Mouse (Mus musculus) heart, embryonic 13.5 days (tissue): Measurements from ENCODE around the gene Rasgef1b. TPM values are rescaled to one million over a fixed set of nuclear protein-coding genes. Genes with fewer than 3 reads are reported as not detected.
A peak's percentile ranks its signal among the peaks of the same experiment; 100 is the strongest.

Experiments used
- ATAC-seq: fragments of 200-750 bp; cut with Nextera tagmentation; 2 replicates; pipeline ENCODE4 v1.8.0; 2017; ENCODE audit warnings: moderate TSS enrichment; ENCODE audit not compliant: insufficient number of reproducible peaks, low FRiP score, low TSS enrichment; ENCODE audit errors: extremely low read depth
- H3K27ac ChIP-seq: fragments of 300-500 bp; sonication (generic); replicated peaks from 2 replicates; pipeline ENCODE4 v1.5.1; 2015; ENCODE audit warnings: moderate library complexity, mild to moderate bottlenecking, inconsistent platforms
- H3K27me3 ChIP-seq: fragments of 300-500 bp; sonication (generic); replicated peaks from 2 replicates; pipeline ENCODE4 v1.6.1; 2015; ENCODE audit warnings: mild to moderate bottlenecking, inconsistent platforms
- H3K36me3 ChIP-seq: fragments of 300-500 bp; sonication (generic); 2 replicates; pipeline ENCODE4 v1.6.1; 2015; ENCODE audit warnings: mild to moderate bottlenecking, inconsistent platforms
- H3K4me1 ChIP-seq: fragments of 300-500 bp; sonication (generic); 2 replicates; pipeline ENCODE4 v1.6.1; 2015; ENCODE audit warnings: inconsistent platforms
- H3K4me2 ChIP-seq: fragments of 300-500 bp; sonication (generic); 2 replicates; pipeline ENCODE4 v1.6.1; 2015; ENCODE audit warnings: inconsistent platforms, mild to moderate bottlenecking, moderate library complexity
- H3K4me3 ChIP-seq: fragments of 300-500 bp; sonication (generic); 2 replicates; pipeline ENCODE4 v1.5.1; 2015; ENCODE audit warnings: moderate library complexity, mild to moderate bottlenecking, inconsistent platforms
- H3K9ac ChIP-seq: fragments of 300-500 bp; sonication (generic); 2 replicates; pipeline ENCODE4 v1.6.1; 2015; ENCODE audit warnings: inconsistent platforms, mild to moderate bottlenecking, moderate library complexity
- H3K9me3 ChIP-seq: fragments of 300-500 bp; sonication (generic); 2 replicates; pipeline ENCODE4 v1.6.1; 2016; ENCODE audit warnings: inconsistent platforms
- WGBS: fragments of 180-500 bp; shearing (Covaris S2); methylation state at CpG from one replicate; pipeline ENCODE4 v1.1.7; 2015; ENCODE audit warnings: mixed read lengths; 5-methylcytosine and 5-hydroxymethylcytosine counted together
- polyA plus RNA-seq: library from polyadenylated mRNA; unstranded; fragments of >200 nt; fragmentation: Nextera tagmentation; extraction: Ambion mirVana; gene quantifications from 2 replicates; pipeline ENCODE4 v1.2.1, GENCODE M21; 2015

Rasgef1b gene
- polyA plus RNA-seq, 1 experiment from 2014 or later = 36.7 TPM

DNA sequence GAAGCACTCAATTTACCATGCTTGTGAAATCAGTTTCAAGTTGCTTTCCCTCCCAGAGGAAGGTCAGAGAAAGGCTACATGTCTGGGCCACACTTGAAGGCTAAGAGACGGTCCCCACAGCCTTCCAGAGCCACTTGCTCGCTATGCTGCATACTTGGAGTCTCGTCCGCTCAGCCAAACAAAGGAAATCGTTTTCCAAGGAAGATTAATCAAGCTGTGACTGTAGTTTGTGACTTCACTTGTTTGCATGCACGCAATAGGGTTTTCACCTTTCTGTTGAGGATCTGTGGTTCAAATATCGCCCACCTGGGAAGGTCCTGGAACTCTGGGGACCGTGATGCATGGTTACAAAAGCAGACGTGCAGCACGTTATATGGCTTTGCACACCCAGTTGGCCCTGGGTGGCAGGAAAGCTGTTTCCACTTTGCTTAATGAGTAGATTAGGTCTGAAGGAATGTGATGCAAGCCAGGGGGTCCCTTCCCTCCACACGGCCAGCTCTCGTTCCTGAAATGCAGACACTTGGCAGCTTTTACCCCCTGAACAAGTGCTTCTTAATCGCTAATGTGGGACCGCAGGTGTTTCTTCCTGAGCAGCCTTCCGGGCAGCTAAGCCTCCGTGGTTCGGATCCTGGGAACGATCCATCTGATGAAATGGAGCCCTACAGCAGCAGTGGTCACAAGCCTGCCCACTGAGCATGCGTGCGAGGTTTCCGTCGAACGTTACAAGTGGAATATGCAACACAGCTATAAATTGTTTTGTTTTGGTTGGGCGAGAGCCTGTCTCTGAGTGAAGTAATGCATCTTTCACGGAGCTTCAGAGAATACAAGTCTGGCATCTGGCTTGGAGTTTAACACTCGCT is 537.7 kb downstream of the Rasgef1b start:
- Histone ChIP-seq H3K4me3 (no peak overlapping the region), H3K4me2 (peak overlapping the region; percentile 33), H3K9me3 (no peaks in the 10 kb centered on the region), H3K4me1 (peaks cover 11% of the 10 kb centered on the region), H3K27ac (0 out of 2 replicates have a peak overlapping the region, but pooled peaks have one; percentile 26), H3K9ac (no peak overlapping the region), H3K27me3 (no peaks in the 10 kb centered on the region), H3K36me3 (no peaks in the 10 kb centered on the region)
- no peak for ATAC-seq
- WGBS = 51% methylated on average over 26 of the region's 26 CpGs

GRCm38 (mm10) chr5:99183637-99184036 is 545.2 kb downstream of the Rasgef1b start:
- Histone ChIP-seq H3K9me3 (peaks cover 5% of the 10 kb centered on the region), H3K27me3 (no peaks in the 10 kb centered on the region), H3K4me2 (no peak overlapping the region), H3K27ac (no peak overlapping the region), H3K4me1 (no peaks in the 10 kb centered on the region), H3K9ac (no peak overlapping the region), H3K4me3 (no peak overlapping the region), H3K36me3 (no peaks in the 10 kb centered on the region)
- ATAC-seq = no peak
- whole genome bisulfite sequencing = 78% methylated on average over 7 of the region's 7 CpGs

DNA sequence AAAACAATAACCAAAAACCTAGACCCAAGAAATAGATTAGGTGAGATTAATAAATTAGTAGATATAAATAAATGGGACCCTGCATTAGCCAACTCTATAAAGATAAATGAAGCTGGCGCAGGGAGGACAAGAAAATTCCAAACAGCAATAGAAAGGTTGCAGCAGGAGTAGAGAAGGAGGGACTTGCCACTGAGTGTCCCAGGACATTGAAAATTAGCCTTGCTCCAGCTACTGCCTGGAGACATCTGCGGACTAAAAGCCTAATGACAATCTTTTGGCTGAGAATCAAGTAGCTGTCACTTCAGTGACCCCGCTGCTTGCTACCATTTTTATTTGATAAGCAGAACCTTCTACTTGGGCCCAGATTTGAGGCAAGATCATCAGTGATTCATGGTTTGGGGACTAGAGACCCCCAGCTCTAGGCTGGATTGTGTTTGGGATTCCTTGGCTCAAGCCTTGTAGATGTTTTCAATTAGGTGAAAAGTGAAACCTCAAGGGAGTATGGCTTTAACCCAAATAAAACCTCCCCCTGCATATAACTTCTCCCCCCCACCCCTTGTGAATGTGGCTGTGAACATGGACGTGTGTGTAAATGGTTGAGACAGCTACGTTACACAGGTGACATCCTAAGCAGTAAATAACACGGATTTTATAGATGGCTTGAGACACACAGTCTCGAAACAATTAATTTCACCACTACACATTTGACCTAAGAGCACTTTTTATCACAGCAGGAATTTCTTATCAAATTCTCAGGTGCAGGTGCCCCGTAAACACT is 554.1 kb downstream of the Rasgef1b start:
- Histone ChIP-seq H3K9me3 (peaks cover 11% of the 10 kb centered on the region), H3K4me1 (peaks cover 7% of the 10 kb centered on the region; the same call in 1 of the 2 replicates), H3K4me3 (no peak overlapping the region), H3K4me2 (no peak overlapping the region), H3K27ac (no peak overlapping the region), H3K27me3 (no peaks in the 10 kb centered on the region), H3K9ac (no peak overlapping the region), H3K36me3 (no peaks in the 10 kb centered on the region)
- 56% methylated on average over 8 of the region's 8 CpGs for WGBS
- no peak for ATAC-seq

- H3K4me2 ChIP-seq = no peak overlapping the region
- no peak overlapping the region for H3K9ac ChIP-seq
- H3K36me3 ChIP-seq = no peaks in the 10 kb centered on the region
- peaks cover 4% of the 10 kb centered on the region; the same call in 1 of the 2 replicates for H3K4me1 ChIP-seq
- no peak for ATAC-seq
- WGBS = 55% methylated on average over 4 of the region's 4 CpGs
- H3K27me3 ChIP-seq = no peaks in the 10 kb centered on the region
- no peak overlapping the region for H3K27ac ChIP-seq
- no peak overlapping the region for H3K4me3 ChIP-seq
- H3K9me3 ChIP-seq = no peaks in the 10 kb centered on the region
Observed at GRCm38 (mm10) chr5:99169836-99170235, 559.0 kb downstream of the Rasgef1b start.

DNA sequence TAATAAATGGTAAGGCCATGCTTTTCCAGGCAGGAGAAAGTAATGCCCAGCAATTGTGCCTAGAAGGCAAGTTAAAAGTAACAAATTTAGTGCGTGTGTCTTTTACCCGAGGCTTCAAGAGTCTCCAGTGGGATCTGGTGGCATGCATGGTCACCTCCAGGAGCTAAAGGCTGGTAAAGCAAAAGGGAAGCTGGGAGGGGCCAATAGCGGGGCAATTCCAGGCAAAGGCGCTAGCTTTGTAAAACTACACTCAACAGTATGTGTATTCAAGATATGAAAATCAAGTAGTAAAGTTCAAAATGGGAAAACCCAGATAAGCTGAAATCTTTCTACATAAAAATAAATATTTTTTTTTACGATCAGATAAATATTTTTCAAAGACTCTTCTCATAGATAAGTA is 561.1 kb downstream of the Rasgef1b start:
- H3K4me1 ChIP-seq = no peaks in the 10 kb centered on the region
- WGBS = 73% methylated on average over 5 of the region's 5 CpGs
- no peak overlapping the region for H3K4me2 ChIP-seq
- H3K9me3 ChIP-seq = no peaks in the 10 kb centered on the region
- no peaks in the 10 kb centered on the region for H3K36me3 ChIP-seq
- H3K4me3 ChIP-seq = no peak overlapping the region
- no peaks in the 10 kb centered on the region for H3K27me3 ChIP-seq
- ATAC-seq = no peak
- no peak overlapping the region for H3K27ac ChIP-seq
- H3K9ac ChIP-seq = no peak overlapping the region

Other genes starting within 250 kb of the Rasgef1b start
- 0.62 and 0.67 TPM in 2 replicates for gene Vamp9, start 177.2 kb upstream of the Rasgef1b start, polyA plus RNA-seq
- gene Hnrnpd, start 249.9 kb upstream of the Rasgef1b start, polyA plus RNA-seq = 106 and 107 TPM in 2 replicates
- gene 4930524J08Rik, start 250.0 kb upstream of the Rasgef1b start, polyA plus RNA-seq = 1.1 and 1.7 TPM in 2 replicates